Mouse (Mus musculus) frontal cortex, adult (tissue): ENCODE data around the gene Lancl2.

Source experiments
- ATAC-seq: cut with Nextera tagmentation; 2 replicates; pipeline ENCODE4 v1.9.2; 2017; ENCODE audit warnings: mild to moderate bottlenecking, moderate library complexity, mixed read lengths; ENCODE audit not compliant: low TSS enrichment

The Lancl2 gene

DNA sequence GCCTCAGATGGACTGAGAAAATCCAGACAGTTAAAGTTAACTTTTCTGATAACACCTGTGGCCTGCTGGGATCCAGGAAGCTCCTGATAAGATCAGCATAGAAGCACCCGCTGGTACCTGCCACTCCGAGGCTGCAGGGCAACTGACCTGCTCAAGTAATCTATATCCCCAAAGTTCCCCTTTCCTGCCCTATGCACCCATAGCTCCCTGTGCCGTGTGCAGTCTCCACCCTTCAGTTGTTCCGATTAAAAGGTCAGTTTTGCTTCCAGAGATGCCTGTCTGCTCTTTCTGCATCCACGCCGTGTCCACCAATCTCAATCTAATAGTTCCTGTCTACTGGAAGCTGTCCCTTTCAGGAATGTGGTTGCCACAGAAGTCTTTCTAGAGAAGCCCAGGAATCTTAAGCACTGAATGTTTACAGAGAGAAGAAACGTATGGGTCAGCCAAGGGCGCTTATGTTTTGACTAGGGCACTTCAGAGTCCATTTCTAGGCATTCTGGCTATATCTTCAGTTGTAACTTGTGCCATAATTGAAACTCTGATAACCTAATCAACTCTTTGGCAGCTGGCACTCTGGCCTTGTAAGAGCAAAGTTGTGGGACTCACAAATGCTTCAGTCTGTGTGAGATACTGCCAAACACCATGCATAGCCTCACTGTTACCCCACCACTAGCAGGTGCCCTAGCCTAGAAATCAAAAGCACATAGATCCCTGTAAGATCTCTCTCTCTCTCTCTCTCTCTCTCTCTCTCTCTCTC, 65.0 kb downstream of the Lancl2 start:
- ATAC-seq, result no peak

- ATAC-seq, result peak; percentile 35; the same call in 1 of the 2 replicates
Measured at GRCm38 (mm10) chr6:57768948-57769525, 66.7 kb downstream of the Lancl2 start.

DNA sequence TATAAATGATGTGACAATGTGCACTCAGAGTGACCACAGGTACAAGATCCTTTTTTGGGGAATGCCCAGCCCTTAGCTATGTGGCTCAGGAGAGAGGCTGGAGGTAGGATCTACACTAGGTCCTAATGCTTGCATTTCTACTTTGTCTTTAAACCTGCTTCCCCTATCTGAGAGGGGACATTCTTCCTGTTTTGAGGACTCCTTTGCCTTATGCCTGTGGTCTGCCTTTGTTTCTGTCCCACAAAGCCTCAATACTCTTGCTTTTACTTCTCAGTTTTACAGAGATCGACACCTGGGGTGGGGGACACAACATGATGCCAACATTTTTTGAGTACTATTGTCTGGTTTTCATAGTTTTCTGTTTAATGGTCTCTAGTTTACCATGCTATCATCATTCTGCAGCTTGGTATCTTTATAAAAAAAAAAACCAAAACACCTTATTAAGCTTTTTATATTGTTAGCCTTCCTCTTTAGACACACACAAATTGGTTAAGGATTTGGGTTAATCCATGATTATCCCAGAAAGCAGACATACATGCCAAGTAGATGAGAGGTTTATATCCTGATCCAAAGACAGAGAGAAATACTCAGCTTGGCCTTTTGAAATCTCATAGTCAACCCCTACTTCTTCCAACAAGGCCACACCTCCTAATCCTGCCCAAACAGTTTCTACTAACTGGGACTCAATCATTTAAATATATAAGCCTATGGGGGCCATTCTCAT, 68.3 kb downstream of the Lancl2 start:
- no peak for ATAC-seq

- ATAC-seq, result peak; percentile 21; the same call in 1 of the 2 replicates
Measured at GRCm38 (mm10) chr6:57773792-57774191, 71.5 kb downstream of the Lancl2 start.

- ATAC-seq, result no peak
Measured at GRCm38 (mm10) chr6:57780359-57780758, 78.0 kb downstream of the Lancl2 start.

DNA sequence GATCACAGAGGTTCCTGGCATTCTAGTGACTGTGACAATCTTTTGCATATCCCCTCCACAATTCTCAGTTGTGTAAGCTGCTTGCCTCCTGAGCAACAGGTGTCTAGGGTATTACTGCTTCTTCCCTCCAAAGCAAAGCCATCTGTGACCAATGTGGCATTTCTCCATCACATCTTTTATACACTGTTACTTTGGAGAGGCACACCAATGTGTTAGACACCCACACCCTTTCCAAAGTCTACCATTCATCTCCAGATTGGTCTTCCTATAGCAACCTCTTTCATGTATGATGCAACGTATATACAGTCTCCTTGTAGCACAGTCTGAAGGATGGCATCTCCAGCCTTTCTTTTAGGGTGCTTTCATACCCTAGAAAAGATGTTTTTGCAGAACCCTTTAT, 80.3 kb downstream of the Lancl2 start:
- ATAC-seq, result peak; percentile 78

DNA sequence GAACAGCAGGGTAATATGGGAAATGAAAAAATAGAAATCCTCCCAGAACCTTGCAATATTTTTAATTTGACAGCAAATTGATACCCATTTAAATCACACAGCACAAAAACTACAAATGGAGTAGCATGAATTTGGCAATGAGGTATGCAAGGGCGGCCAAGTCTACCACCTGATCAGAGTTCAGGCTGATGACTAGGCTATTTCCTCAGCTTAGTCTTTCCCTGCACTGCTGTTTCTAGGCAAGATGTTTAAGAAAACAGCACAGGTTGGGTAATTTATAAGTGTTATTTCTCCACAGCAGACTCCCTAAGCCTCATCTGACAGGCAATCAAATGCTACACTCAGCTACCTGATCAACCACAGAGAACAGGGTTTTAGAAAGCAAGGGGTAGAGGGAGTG, 81.9 kb downstream of the Lancl2 start:
- ATAC-seq, result peak; percentile 27; the same call in 1 of the 2 replicates

GRCm38 (mm10) chr6:57787376-57787775, 85.0 kb downstream of the Lancl2 start:
- ATAC-seq, result no peak
